Mouse (Mus musculus) layer of hippocampus, postnatal 36 days (tissue): Measurements from ENCODE around the gene Olfr486. TPM values are rescaled to one million over a fixed set of nuclear protein-coding genes. Genes with fewer than 3 reads are reported as not detected.
"Not testable (repeated sequence)": the region's sequence is repeated elsewhere in the genome, so short reads cannot be mapped to it uniquely, and the experiment has no call there.

Experiments
- DNase-seq, 2 experiments: peaks; one replicate each; pipeline ENCODE4 v3.0.0; 2022
- total RNA-seq, 2 experiments: library from RNA; stranded (reverse); gene quantifications; 2 replicates each; pipeline ENCODE4 v1.2.3; 2021

The Olfr486 gene
- total RNA-seq, result not detected

- DNase-seq, result not testable (repeated sequence)
Observed at GRCm38 (mm10) chr7:108172642-108173041, at the start of gene Olfr486. Gene Olfr486, minus strand, starts transcription at chr7:108172742.

- DNase-seq, result not testable (repeated sequence)
Observed at GRCm38 (mm10) chr7:108214536-108214935, 42.0 kb upstream of the Olfr486 start, which contains the start of gene Olfr487. Gene Olfr487, minus strand, starts transcription at chr7:108214636.

GRCm38 (mm10) chr7:108196938-108197337, 24.4 kb upstream of the Olfr486 start:
- DNase-seq, result no peak

GRCm38 (mm10) chr7:108196337-108196736, 23.8 kb upstream of the Olfr486 start:
- not testable (repeated sequence) for DNase-seq

- not testable (repeated sequence) for DNase-seq
Observed at GRCm38 (mm10) chr7:108192714-108193113, 20.2 kb upstream of the Olfr486 start.

GRCm38 (mm10) chr7:108191196-108191595, 18.7 kb upstream of the Olfr486 start:
- not testable (repeated sequence) for DNase-seq

GRCm38 (mm10) chr7:108185237-108185636, 12.7 kb upstream of the Olfr486 start:
- DNase-seq, result not testable (repeated sequence)

- not testable (repeated sequence) for DNase-seq
Observed at GRCm38 (mm10) chr7:108184401-108184800, 11.9 kb upstream of the Olfr486 start.

- DNase-seq, result no peak
Observed at GRCm38 (mm10) chr7:108159771-108160170, 12.8 kb downstream of the Olfr486 start, which contains the start of gene Olfr485. Gene Olfr485, minus strand, starts transcription at chr7:108159871.

- DNase-seq, result no peak
Observed at GRCm38 (mm10) chr7:108127349-108127748, 45.2 kb downstream of the Olfr486 start, which contains the start of gene Olfr484. Gene Olfr484, minus strand, starts transcription at chr7:108127449.

Other genes with a start within 250 kb of the Olfr486 start
- not detected for gene Olfr473, start 242.3 kb downstream of the Olfr486 start, total RNA-seq
- gene Olfr474, start 218.1 kb downstream of the Olfr486 start, total RNA-seq, result not detected
- gene Olfr476, start 207.9 kb downstream of the Olfr486 start, total RNA-seq, result not detected
- not detected for gene Olfr477, start 186.0 kb downstream of the Olfr486 start, total RNA-seq
- not detected for gene Olfr478, start 138.8 kb downstream of the Olfr486 start, total RNA-seq
- gene Olfr479, start 122.0 kb downstream of the Olfr486 start, total RNA-seq, result not detected
- not detected for gene Olfr480, start 105.4 kb downstream of the Olfr486 start, total RNA-seq
- not detected for gene Olfr481, start 92.9 kb downstream of the Olfr486 start, total RNA-seq
- gene Olfr482, start 75.2 kb downstream of the Olfr486 start, total RNA-seq, result 1 to 10 TPM; 2.0 to 2.6 TPM
- not detected for gene Olfr483, start 71.9 kb downstream of the Olfr486 start, total RNA-seq
- not detected for gene Olfr484, start 45.3 kb downstream of the Olfr486 start, total RNA-seq
- not detected for gene Olfr485, start 12.9 kb downstream of the Olfr486 start, total RNA-seq
- gene Olfr487, start 41.9 kb upstream of the Olfr486 start, total RNA-seq, result not detected
- not detected for gene Olfr488, start 85.6 kb upstream of the Olfr486 start, total RNA-seq
- gene Olfr490, start 116.2 kb upstream of the Olfr486 start, total RNA-seq, result not detected
- gene Olfr491, start 140.7 kb upstream of the Olfr486 start, total RNA-seq, result not detected
- gene Olfr492, start 150.9 kb upstream of the Olfr486 start, total RNA-seq, result not detected
- gene Olfr493, start 174.2 kb upstream of the Olfr486 start, total RNA-seq, result not detected
- not detected for gene Olfr494, start 192.6 kb upstream of the Olfr486 start, total RNA-seq
- gene Olfr495, start 220.4 kb upstream of the Olfr486 start, total RNA-seq, result not detected
- not detected for gene Olfr497, start 247.7 kb upstream of the Olfr486 start, total RNA-seq